9 mouse cellular contexts compared by ENCODE assay signal in genomic region chr4:130391265-130391664, GRCm38 (mm10). TPM values are rescaled to one million over a fixed set of nuclear protein-coding genes. Genes with fewer than 3 reads are reported as not detected.
DNase-seq lines count a peak whose midpoint lies in the region; ATAC-seq and TF ChIP-seq lines count a peak whose summit lies in the region.
"Had no signal": no experiment of that assay in that cellular context is flagged by ENCODE, and none has a peak within 500 bp of the region (broad histone marks: within the 10 kb centered on the region; RNA-seq: fewer than 3 reads in every experiment).

No protein-coding gene starts in this region.

- H3K36me3 ChIP-seq in kidney, postnatal 0 days (ENCODE audit: insufficient read depth, low read length): 0 out of 2 replicates have a peak, but pooled peaks cover 21% of the 10 kb centered on the region
- H3K36me3 ChIP-seq in kidney, embryonic 15.5 days: peaks cover 44% of the 10 kb centered on the region

- H3K4me2 ChIP-seq in kidney, postnatal 0 days (ENCODE audit: low read length): no peak overlapping the region
- H3K4me2 ChIP-seq in kidney, embryonic 15.5 days: no peak overlapping the region
- H3K4me2 ChIP-seq: hindbrain, embryonic 15.5 days had no signal

- no peak overlapping the region for H3K9ac ChIP-seq in kidney, postnatal 0 days (ENCODE audit: low read depth, low read length)
- no peak overlapping the region for H3K9ac ChIP-seq in kidney, embryonic 15.5 days
- H3K9ac ChIP-seq: hindbrain, embryonic 15.5 days had no signal

- no peaks in the 10 kb centered on the region for H3K27me3 ChIP-seq in kidney, postnatal 0 days (ENCODE audit: insufficient read depth, low read length)
- H3K27me3 ChIP-seq in kidney, embryonic 15.5 days: no peaks in the 10 kb centered on the region
- H3K27me3 ChIP-seq: hindbrain, embryonic 15.5 days had no signal

- H3K9me3 ChIP-seq in kidney, postnatal 0 days (replicated peaks; ENCODE audit: low read length): no peaks in the 10 kb centered on the region
- no peaks in the 10 kb centered on the region for H3K9me3 ChIP-seq in kidney, embryonic 15.5 days (replicated peaks)
- H3K9me3 ChIP-seq: hindbrain, embryonic 15.5 days had no signal

- no peak overlapping the region for H3K27ac ChIP-seq in kidney, postnatal 0 days
- no peak overlapping the region for H3K27ac ChIP-seq in kidney, embryonic 15.5 days
- H3K27ac ChIP-seq: hindbrain, embryonic 15.5 days had no signal

- no peak for ATAC-seq in kidney, postnatal 0 days (replicated peaks; ENCODE audit: low FRiP score, low read depth)
- no peak for ATAC-seq in kidney, embryonic 15.5 days (replicated peaks; ENCODE audit: low FRiP score)
- ATAC-seq in erythroblast, adult 5-6 weeks (replicated peaks; ENCODE audit: low FRiP score, poor library complexity, severe bottlenecking): peak; percentile 62; the same call in 1 of the 2 replicates

- DNase-seq in kidney, postnatal 0 days (ENCODE audit: low spot score): peak; percentile 39
- peak; percentile 20 for DNase-seq in 3T3-L1 (ENCODE audit: low read depth, low spot score)
- DNase-seq in 416B (ENCODE audit: low read depth): peak; percentile 25
- no peak for DNase-seq in T-cell, adult 2 months (ENCODE audit: low spot score)
- DNase-seq in right cerebral cortex, adult 18-20 months: no peak
- DNase-seq: cerebellum, adult 9-10 months had no signal

- TF ChIP-seq CTCF in kidney, postnatal 0 days (IDR thresholded peaks at IDR 0.05; ENCODE audit: low read depth): peak; percentile 30; the same call in 1 of the 2 replicates

- no peaks in the 10 kb centered on the region for H3K4me1 ChIP-seq in kidney, postnatal 0 days (replicated peaks; ENCODE audit: insufficient read depth, low read length)
- peaks cover 9% of the 10 kb centered on the region; the same call in 1 of the 2 replicates for H3K4me1 ChIP-seq in kidney, embryonic 15.5 days

- no peak overlapping the region for H3K4me3 ChIP-seq in kidney, postnatal 0 days (replicated peaks; ENCODE audit: low read depth, low read length)
- H3K4me3 ChIP-seq in kidney, embryonic 15.5 days (replicated peaks): no peak overlapping the region
- H3K4me3 ChIP-seq: hindbrain, embryonic 15.5 days had no signal

- 59% methylated on average over 3 of the region's 3 CpGs for WGBS in kidney, postnatal 0 days
- 68% methylated on average over 3 of the region's 3 CpGs for WGBS in kidney, embryonic 15.5 days

RNA-seq across cellular contexts. Expression of gene Snrnp40, which starts 31.3 kb away (rescaled TPM):
- polyA plus RNA-seq in kidney, postnatal 0 days (2015; fragmentation: Nextera tagmentation; extraction: Ambion mirVana): 108 and 116 TPM in 2 replicates
- polyA plus RNA-seq in kidney, embryonic 15.5 days (2015; fragmentation: Nextera tagmentation; extraction: Ambion mirVana): 165 and 173 TPM in 2 replicates
- total RNA-seq in erythroblast, adult 5-6 weeks (2015; ENCODE audit: low replicate concordance): 18.6 and 30.5 TPM in 2 replicates
- total RNA-seq in erythroblast, adult 5-6 weeks (2017; ENCODE audit: low replicate concordance): 25.0 and 28.2 TPM in 2 replicates

RNA-seq across cellular contexts. Expression of gene Zcchc17, which starts 31.5 kb away (rescaled TPM):
- 68.0 and 71.4 TPM in 2 replicates for polyA plus RNA-seq in kidney, postnatal 0 days (2015; fragmentation: Nextera tagmentation; extraction: Ambion mirVana)
- polyA plus RNA-seq in kidney, embryonic 15.5 days (2015; fragmentation: Nextera tagmentation; extraction: Ambion mirVana): 65.6 and 75.1 TPM in 2 replicates
- total RNA-seq in erythroblast, adult 5-6 weeks (2015; ENCODE audit: low replicate concordance): 7.1 and 8.8 TPM in 2 replicates
- total RNA-seq in erythroblast, adult 5-6 weeks (2017; ENCODE audit: low replicate concordance): 27.9 and 61.2 TPM in 2 replicates

Comparison
In these comparisons a context has a peak if more than half of its experiments do, and no peak if none do; other contexts are left out.
1. DNase-seq: peak in kidney, postnatal 0 days (single experiment), 3T3-L1 (single experiment) and 416B (single experiment); none in T-cell, adult 2 months (single experiment) and right cerebral cortex, adult 18-20 months (single experiment).